Mouse (Mus musculus) adrenal gland, adult 2 months (tissue): Measurements from ENCODE around the gene Mttp. TPM values are rescaled to one million over a fixed set of nuclear protein-coding genes. Genes with fewer than 3 reads are reported as not detected.
"Not testable (repeated sequence)": the region's sequence is repeated elsewhere in the genome, so short reads cannot be mapped to it uniquely, and the experiment has no call there.

ENCODE experiments used
- DNase-seq: peaks from one replicate; pipeline ENCODE4 v3.0.0; 2021
- long read RNA-seq: library from polyadenylated mRNA; stranded (forward); transcript quantifications from one replicate; pipeline ENCODE4 v2.0.0, GENCODE M21; 2021
- polyA plus RNA-seq: library from polyadenylated mRNA; depleted of rRNA; stranded (reverse); fragments of >200 nt; gene quantifications from 2 replicates; pipeline ENCODE4 v1.2.3, GENCODE M21; 2012; rRNA removed
- total RNA-seq, 2 experiments: library from RNA; stranded (reverse); gene quantifications; 2 replicates each; pipeline ENCODE4 v1.2.3; 2021

Mttp gene
- 10 to 100 TPM in 1 of 2 experiments, 1 to 10 TPM in 1; 5.5 to 12.6 TPM for total RNA-seq
- polyA plus RNA-seq = 0.51 and 0.68 TPM in 2 replicates
- long read RNA-seq, partial matches to known transcripts = 3 of 11 reads
- long read RNA-seq, other reads (novel, unspliced or antisense) = 8 of 11 reads

GRCm38 (mm10) chr3:138144642-138145171 is at the start of gene Mttp:
Gene Mttp, minus strand, starts transcription at chr3:138144968.
- DNase-seq = peak; percentile 77

GRCm38 (mm10) chr3:138193683-138194302 is 49.0 kb upstream of the Mttp start, which contains the start of gene 4930579F01Rik:
Gene 4930579F01Rik, minus strand, starts transcription at chr3:138193825.
- DNase-seq = no peak

- peak; percentile 68 for DNase-seq
Measured at GRCm38 (mm10) chr3:138192260-138192659, 47.5 kb upstream of the Mttp start.

- no peak for DNase-seq
Measured at GRCm38 (mm10) chr3:138185995-138186930, 41.5 kb upstream of the Mttp start.

GRCm38 (mm10) chr3:138185290-138185689 is 40.5 kb upstream of the Mttp start:
- DNase-seq = no peak

GRCm38 (mm10) chr3:138183371-138183770 is 38.6 kb upstream of the Mttp start:
- no peak for DNase-seq

GRCm38 (mm10) chr3:138182019-138182418 is 37.3 kb upstream of the Mttp start:
- DNase-seq = no peak

- no peak for DNase-seq
Measured at GRCm38 (mm10) chr3:138175551-138175950, 30.8 kb upstream of the Mttp start.

GRCm38 (mm10) chr3:138173291-138173690 is 28.5 kb upstream of the Mttp start:
- no peak for DNase-seq

- no peak for DNase-seq
Measured at GRCm38 (mm10) chr3:138162553-138163183, 17.9 kb upstream of the Mttp start.

GRCm38 (mm10) chr3:138161623-138162022 is 16.9 kb upstream of the Mttp start:
- DNase-seq = no peak

- DNase-seq = no peak
Measured at GRCm38 (mm10) chr3:138156651-138157050, 11.9 kb upstream of the Mttp start.

- DNase-seq = no peak
Measured at GRCm38 (mm10) chr3:138155062-138155461, 10.3 kb upstream of the Mttp start.

GRCm38 (mm10) chr3:138148811-138149210 is 4.0 kb upstream of the Mttp start:
- DNase-seq = no peak

- no peak for DNase-seq
Measured at GRCm38 (mm10) chr3:138144060-138144641, 617 bp downstream of the Mttp start.

- peak; percentile 98 for DNase-seq
Measured at GRCm38 (mm10) chr3:138143315-138144059, 1.3 kb downstream of the Mttp start, which contains the start of gene Trmt10a. Gene Trmt10a, plus strand, starts transcription at chr3:138143448.

- no peak for DNase-seq
Measured at GRCm38 (mm10) chr3:138142733-138143314, 1.9 kb downstream of the Mttp start.

- DNase-seq = no peak
Measured at GRCm38 (mm10) chr3:138142052-138142732, 2.6 kb downstream of the Mttp start.

GRCm38 (mm10) chr3:138139663-138140062 is 5.1 kb downstream of the Mttp start:
- DNase-seq = no peak

GRCm38 (mm10) chr3:138138146-138138545 is 6.6 kb downstream of the Mttp start:
- not testable (repeated sequence) for DNase-seq
